Mouse (Mus musculus): ENCODE data around the gene Zzz3. TPM values are rescaled to one million over a fixed set of nuclear protein-coding genes. Genes with fewer than 3 reads are reported as not detected.

Zzz3 gene
- polyA plus RNA-seq, 1 experiment from 2014 or later, result 44.0 TPM

DNA sequence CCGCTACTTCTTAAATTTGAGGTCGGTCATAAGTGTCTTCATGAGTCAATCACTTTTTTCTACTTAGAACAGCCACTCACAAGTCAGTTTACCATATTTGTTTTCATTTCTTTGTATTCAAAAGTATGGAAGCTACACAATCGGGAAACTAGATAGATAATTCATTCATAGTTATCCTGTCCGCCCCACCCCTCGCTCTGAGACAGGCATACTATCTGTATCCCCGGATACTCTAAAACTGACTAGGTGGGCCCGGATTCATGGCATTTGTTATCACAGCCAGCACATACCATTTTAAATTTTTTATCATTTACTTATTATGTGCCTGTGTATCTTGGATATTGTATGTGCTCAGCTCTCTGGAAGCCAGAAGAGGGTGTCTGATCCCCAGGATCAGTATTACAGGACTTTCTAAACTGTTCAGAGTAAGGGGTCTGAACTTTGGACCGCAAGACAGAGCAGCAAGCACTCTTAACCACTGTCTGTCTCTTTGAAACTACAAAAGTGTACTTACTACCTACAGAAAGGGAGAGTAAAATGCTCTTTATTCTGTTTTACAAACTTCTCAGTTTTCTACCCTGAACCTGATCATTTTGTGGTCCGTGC is 2.2 kb downstream of the Zzz3 start:
- ATAC-seq, result no peak
- Histone ChIP-seq H3K4me2 (ENCODE audit: low read length) (peak overlapping the region; percentile 84), H3K27me3 (replicated peaks; ENCODE audit: control insufficient read depth, insufficient read depth, low read length) (no peaks in the 10 kb centered on the region), H3K9me3 (replicated peaks; ENCODE audit: control insufficient read depth, low read length) (no peaks in the 10 kb centered on the region), H3K4me1 (ENCODE audit: control insufficient read depth, insufficient read depth, low read length) (peaks cover 12% of the 10 kb centered on the region; the same call in 1 of the 2 replicates), H3K27ac (ENCODE audit: low read depth, low read length) (no peak overlapping the region), H3K9ac (ENCODE audit: low read length) (peak overlapping the region; percentile 92), H3K4me3 (ENCODE audit: low read depth, low read length) (peak overlapping the region; percentile 73), H3K36me3 (ENCODE audit: control insufficient read depth, insufficient read depth, low read length) (peaks cover 11% of the 10 kb centered on the region; the same call in 1 of the 2 replicates)
- WGBS, result 60% methylated on average over 9 of the region's 9 CpGs
- no peak for DNase-seq (ENCODE audit: low spot score)

DNA sequence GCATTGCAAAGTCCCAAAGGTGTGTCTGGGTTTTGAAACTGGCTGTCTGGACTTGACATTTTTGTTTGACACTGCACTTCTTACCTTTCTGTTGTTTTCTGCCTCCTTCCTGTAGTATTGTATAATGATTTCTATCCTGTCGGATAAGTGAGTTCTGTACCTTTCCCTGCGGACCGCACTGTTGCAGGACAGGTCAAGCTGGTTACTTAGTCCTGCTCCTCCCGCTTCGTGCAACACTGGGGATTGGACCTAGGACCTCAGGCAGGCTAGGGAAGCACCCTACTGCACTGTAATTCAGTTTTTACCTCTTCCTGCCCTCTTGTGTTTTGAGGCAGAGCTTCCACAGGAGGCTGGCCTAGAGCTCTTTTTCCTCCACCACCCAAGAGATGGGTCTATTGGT is 5.2 kb downstream of the Zzz3 start:
- DNase-seq (ENCODE audit: low spot score) (no peak), ATAC-seq (no peak)
- peaks cover 6% of the 10 kb centered on the region; the same call in 1 of the 2 replicates for H3K4me1 ChIP-seq (ENCODE audit: control insufficient read depth, insufficient read depth, low read length)
- WGBS, result 91% methylated on average over 5 of the region's 5 CpGs
- no peaks in the 10 kb centered on the region for H3K27me3 ChIP-seq (replicated peaks; ENCODE audit: control insufficient read depth, insufficient read depth, low read length)
- no peak overlapping the region for H3K4me2 ChIP-seq (ENCODE audit: low read length)
- H3K9me3 ChIP-seq (replicated peaks; ENCODE audit: control insufficient read depth, low read length), result no peaks in the 10 kb centered on the region
- no peak overlapping the region for H3K4me3 ChIP-seq (ENCODE audit: low read depth, low read length)
- no peak overlapping the region for H3K9ac ChIP-seq (ENCODE audit: low read length)
- no peaks in the 10 kb centered on the region for H3K36me3 ChIP-seq (ENCODE audit: control insufficient read depth, insufficient read depth, low read length)
- H3K27ac ChIP-seq (ENCODE audit: low read depth, low read length), result no peak overlapping the region

DNA sequence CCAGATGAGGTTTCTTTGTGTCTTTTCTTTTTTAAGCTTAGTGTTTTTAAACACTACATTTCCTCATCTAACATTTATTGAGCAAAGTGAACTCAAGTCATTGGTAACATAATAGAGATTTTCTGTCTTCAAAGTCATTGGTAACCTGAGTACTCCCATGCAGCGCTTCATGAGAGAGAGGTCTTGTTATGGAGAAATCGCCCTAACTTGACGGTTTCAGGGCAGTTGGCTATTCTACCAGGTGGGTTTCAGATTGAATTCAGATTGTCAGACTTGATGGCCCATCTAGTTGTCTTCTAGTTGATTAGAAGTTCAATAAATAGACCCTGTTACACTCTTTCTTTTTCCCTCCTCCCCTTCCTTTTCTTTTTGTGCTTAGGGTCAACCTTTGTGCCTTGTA is 5.6 kb downstream of the Zzz3 start:
- H3K36me3 ChIP-seq (ENCODE audit: control insufficient read depth, insufficient read depth, low read length), result no peaks in the 10 kb centered on the region
- H3K4me3 ChIP-seq (ENCODE audit: low read depth, low read length), result no peak overlapping the region

DNA sequence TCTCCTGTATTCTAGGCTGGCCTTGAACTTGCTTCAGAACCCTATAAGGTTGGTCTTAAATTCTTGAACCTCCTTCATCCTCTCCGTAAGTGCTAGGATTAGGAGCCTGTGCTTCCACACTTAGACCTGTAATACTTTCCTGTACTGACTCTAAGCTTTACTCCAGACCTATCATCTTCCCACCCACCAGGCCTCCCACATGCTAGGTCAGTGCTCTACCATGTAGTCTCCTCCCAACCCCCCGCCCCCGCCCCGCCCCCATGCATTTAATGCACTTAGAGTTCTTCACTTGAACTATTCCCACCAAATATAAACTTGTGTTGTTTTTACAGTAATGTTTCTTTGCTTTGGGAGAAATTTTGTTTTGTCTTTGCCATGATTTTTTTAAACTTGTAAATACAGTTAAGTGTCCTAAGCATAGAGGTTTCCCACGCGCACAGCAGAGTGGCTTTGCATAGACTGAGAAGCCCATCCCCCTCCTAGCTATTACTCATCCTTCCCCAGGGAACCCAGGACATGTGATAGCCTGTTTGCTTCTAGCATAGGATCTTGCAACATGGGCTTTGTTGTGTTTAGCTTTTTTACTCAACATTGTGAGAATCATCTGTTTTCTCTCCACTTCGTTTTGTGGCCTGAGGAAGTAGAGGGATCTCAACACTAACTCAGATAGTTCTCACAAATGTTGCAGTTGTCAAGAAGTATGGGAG is 6.8 kb downstream of the Zzz3 start:
- 91% methylated on average over 7 of the region's 7 CpGs for WGBS

More for the DNA sequence above, 5.6 kb downstream of the Zzz3 start:
- Histone ChIP-seq H3K9ac (ENCODE audit: low read length) (no peak overlapping the region), H3K4me2 (ENCODE audit: low read length) (no peak overlapping the region), H3K27me3 (replicated peaks; ENCODE audit: control insufficient read depth, insufficient read depth, low read length) (no peaks in the 10 kb centered on the region), H3K27ac (ENCODE audit: low read depth, low read length) (no peak overlapping the region), H3K4me1 (ENCODE audit: control insufficient read depth, insufficient read depth, low read length) (peaks cover 6% of the 10 kb centered on the region; the same call in 1 of the 2 replicates), H3K9me3 (replicated peaks; ENCODE audit: control insufficient read depth, low read length) (no peaks in the 10 kb centered on the region)
- 86% methylated on average over 3 of the region's 3 CpGs for WGBS
- DNase-seq (ENCODE audit: low spot score) (no peak), ATAC-seq (no peak)

DNA sequence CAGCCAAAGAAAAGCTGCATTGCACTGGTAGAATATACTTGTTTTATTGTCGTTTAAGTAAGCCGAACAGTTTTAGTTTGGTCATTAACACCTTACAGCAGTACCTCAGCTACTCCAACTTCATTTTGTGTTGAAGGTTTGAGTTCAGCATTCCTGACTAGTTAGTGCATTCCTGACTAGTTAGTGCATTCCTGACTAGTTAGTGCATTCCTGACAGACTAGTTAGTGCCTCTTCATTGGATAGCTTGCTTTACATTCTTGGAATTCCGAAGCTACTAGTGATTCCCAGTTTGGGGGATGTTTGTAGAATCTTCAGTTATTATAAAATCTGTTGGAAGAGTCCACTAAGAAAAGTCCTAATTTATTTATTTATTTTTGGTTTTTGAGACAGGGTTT is 7.4 kb downstream of the Zzz3 start:
- Histone ChIP-seq H3K4me2 (ENCODE audit: low read length) (no peak overlapping the region), H3K36me3 (ENCODE audit: control insufficient read depth, insufficient read depth, low read length) (no peaks in the 10 kb centered on the region), H3K27me3 (replicated peaks; ENCODE audit: control insufficient read depth, insufficient read depth, low read length) (no peaks in the 10 kb centered on the region), H3K27ac (ENCODE audit: low read depth, low read length) (no peak overlapping the region), H3K9me3 (replicated peaks; ENCODE audit: control insufficient read depth, low read length) (no peaks in the 10 kb centered on the region), H3K9ac (ENCODE audit: low read length) (no peak overlapping the region), H3K4me3 (ENCODE audit: low read depth, low read length) (no peak overlapping the region), H3K4me1 (ENCODE audit: control insufficient read depth, insufficient read depth, low read length) (peaks cover under 1% of the 10 kb centered on the region; the same call in 1 of the 2 replicates)
- ATAC-seq (no peak), DNase-seq (ENCODE audit: low spot score) (no peak)
- 93% methylated on average over 3 of the region's 3 CpGs for WGBS

More for the DNA sequence above, 6.8 kb downstream of the Zzz3 start:
- DNase-seq (ENCODE audit: low spot score), result peak; percentile 14
- H3K9me3 ChIP-seq (replicated peaks; ENCODE audit: control insufficient read depth, low read length), result no peaks in the 10 kb centered on the region
- no peaks in the 10 kb centered on the region for H3K27me3 ChIP-seq (replicated peaks; ENCODE audit: control insufficient read depth, insufficient read depth, low read length)
- H3K4me2 ChIP-seq (ENCODE audit: low read length), result no peak overlapping the region
- no peak overlapping the region for H3K9ac ChIP-seq (ENCODE audit: low read length)
- H3K27ac ChIP-seq (ENCODE audit: low read depth, low read length), result no peak overlapping the region
- no peak for ATAC-seq
- no peaks in the 10 kb centered on the region for H3K36me3 ChIP-seq (ENCODE audit: control insufficient read depth, insufficient read depth, low read length)
- peaks cover 6% of the 10 kb centered on the region; the same call in 1 of the 2 replicates for H3K4me1 ChIP-seq (ENCODE audit: control insufficient read depth, insufficient read depth, low read length)
- no peak overlapping the region for H3K4me3 ChIP-seq (ENCODE audit: low read depth, low read length)

DNA sequence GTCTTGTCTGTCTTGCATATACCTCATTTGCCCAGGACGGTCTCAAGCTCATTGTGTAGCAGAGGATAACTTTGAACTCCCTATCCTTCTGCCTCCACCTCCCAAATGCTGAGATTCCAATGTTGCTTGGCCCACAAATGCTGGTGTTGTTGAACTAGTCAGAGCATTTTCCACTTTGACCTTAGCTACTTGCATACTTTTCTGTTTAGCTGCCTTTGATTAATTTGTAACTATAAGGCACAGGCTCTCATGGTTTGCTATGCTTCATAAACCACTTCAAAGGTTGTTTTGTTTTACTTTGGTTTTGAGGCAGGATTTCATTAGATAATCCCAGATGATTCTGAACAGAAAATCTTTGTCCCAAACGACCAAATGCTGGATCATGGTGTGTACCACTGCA is 8.6 kb downstream of the Zzz3 start:
- H3K9me3 ChIP-seq (replicated peaks; ENCODE audit: control insufficient read depth, low read length), result no peaks in the 10 kb centered on the region
- no peak overlapping the region for H3K4me2 ChIP-seq (ENCODE audit: low read length)
- no peak overlapping the region for H3K27ac ChIP-seq (ENCODE audit: low read depth, low read length)
- no peaks in the 10 kb centered on the region for H3K27me3 ChIP-seq (replicated peaks; ENCODE audit: control insufficient read depth, insufficient read depth, low read length)
- no peak for DNase-seq (ENCODE audit: low spot score)
- no peaks in the 10 kb centered on the region for H3K4me1 ChIP-seq (ENCODE audit: control insufficient read depth, insufficient read depth, low read length)
- no peaks in the 10 kb centered on the region for H3K36me3 ChIP-seq (ENCODE audit: control insufficient read depth, insufficient read depth, low read length)
- no peak for ATAC-seq
- no peak overlapping the region for H3K9ac ChIP-seq (ENCODE audit: low read length)
- H3K4me3 ChIP-seq (ENCODE audit: low read depth, low read length), result no peak overlapping the region
- 76% methylated on average over 2 of the region's 2 CpGs for WGBS

DNA sequence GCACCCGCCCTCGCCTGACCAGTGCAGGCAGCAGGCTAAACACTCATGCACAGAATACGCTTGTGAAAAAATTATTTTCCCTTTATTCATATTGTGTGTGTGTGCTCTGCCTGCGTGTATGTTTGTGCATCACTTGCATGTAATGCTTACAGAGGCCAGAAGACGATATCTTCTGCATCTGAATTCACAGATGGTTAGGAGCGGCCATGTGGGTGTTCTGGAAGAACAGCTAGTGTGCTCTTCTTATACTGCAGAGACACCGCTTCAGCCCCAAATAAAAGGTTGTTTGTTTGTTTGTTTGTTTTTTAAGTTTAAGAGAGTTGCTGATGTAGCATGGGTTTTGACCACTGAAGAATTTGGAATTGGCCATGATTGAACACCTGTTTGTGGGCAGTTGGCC is 10.1 kb downstream of the Zzz3 start:
- Histone ChIP-seq H3K36me3 (ENCODE audit: control insufficient read depth, insufficient read depth, low read length) (no peaks in the 10 kb centered on the region), H3K9me3 (replicated peaks; ENCODE audit: control insufficient read depth, low read length) (no peaks in the 10 kb centered on the region), H3K27me3 (replicated peaks; ENCODE audit: control insufficient read depth, insufficient read depth, low read length) (no peaks in the 10 kb centered on the region), H3K4me2 (ENCODE audit: low read length) (no peak overlapping the region), H3K27ac (ENCODE audit: low read depth, low read length) (no peak overlapping the region), H3K9ac (ENCODE audit: low read length) (no peak overlapping the region), H3K4me3 (ENCODE audit: low read depth, low read length) (no peak overlapping the region), H3K4me1 (ENCODE audit: control insufficient read depth, insufficient read depth, low read length) (no peaks in the 10 kb centered on the region)
- DNase-seq (ENCODE audit: low spot score) (no peak), ATAC-seq (no peak)
- 94% methylated on average over 7 of the region's 7 CpGs for WGBS

DNA sequence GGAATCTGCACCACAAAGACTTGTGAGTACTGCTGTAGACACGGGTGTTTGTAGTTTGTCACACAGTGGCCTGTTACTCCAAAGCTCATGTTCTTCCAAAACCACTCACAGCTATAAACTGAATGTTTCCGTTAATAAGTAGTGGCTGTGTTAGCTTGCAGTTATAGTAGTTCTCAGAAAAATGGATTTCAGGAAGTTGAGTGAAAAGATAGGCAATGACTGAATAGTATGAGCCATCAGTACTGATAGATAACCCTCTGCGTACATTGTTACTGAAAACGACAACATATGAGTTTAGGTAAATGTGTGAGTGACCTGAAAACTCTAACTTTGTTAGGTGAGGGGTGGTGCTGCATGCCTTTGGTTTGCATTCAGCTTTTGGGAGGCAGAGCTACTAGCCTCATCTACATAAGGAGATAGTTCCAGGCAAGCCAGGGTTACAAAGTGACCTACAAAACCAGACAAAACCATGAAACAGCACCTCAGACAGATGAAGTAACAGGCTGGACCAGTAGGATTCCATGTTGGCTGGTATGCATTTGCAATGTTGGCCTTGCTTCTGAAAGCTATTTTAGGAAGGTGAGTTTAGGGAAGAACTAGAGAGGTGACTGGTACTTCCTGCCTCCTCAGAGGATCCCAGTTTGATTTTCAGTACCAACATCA is 10.8 kb downstream of the Zzz3 start:
- DNase-seq (ENCODE audit: low spot score) (no peak), ATAC-seq (no peak)

More for the DNA sequence above, 10.8 kb downstream of the Zzz3 start:
- Histone ChIP-seq H3K4me2 (ENCODE audit: low read length) (no peak overlapping the region), H3K36me3 (ENCODE audit: control insufficient read depth, insufficient read depth, low read length) (no peaks in the 10 kb centered on the region), H3K9ac (ENCODE audit: low read length) (no peak overlapping the region), H3K27ac (ENCODE audit: low read depth, low read length) (no peak overlapping the region), H3K27me3 (replicated peaks; ENCODE audit: control insufficient read depth, insufficient read depth, low read length) (no peaks in the 10 kb centered on the region), H3K9me3 (replicated peaks; ENCODE audit: control insufficient read depth, low read length) (no peaks in the 10 kb centered on the region), H3K4me1 (ENCODE audit: control insufficient read depth, insufficient read depth, low read length) (no peaks in the 10 kb centered on the region), H3K4me3 (ENCODE audit: low read depth, low read length) (no peak overlapping the region)
- 87% methylated on average over 4 of the region's 4 CpGs for WGBS

Measured in forebrain, embryonic 14.5 days (tissue).